Mouse (Mus musculus): ENCODE results near the gene Iqgap1. TPM values are rescaled to one million over a fixed set of nuclear protein-coding genes. Genes with fewer than 3 reads are reported as not detected.

The Iqgap1 gene
- polyA plus RNA-seq, 1 experiment from 2014 or later, result 28.0 TPM

GRCm38 (mm10) chr7:80743920-80744630 lies 81.7 kb downstream of the Iqgap1 start:
- 78% methylated on average over 9 of the region's 9 CpGs for WGBS
- H3K9me3 ChIP-seq (ENCODE audit: control insufficient read depth, low read length), result no peaks in the 10 kb centered on the region
- H3K4me2 ChIP-seq (ENCODE audit: low read depth, low read length, severe bottlenecking), result no peak overlapping the region
- ATAC-seq (replicated peaks; ENCODE audit: low FRiP score) (no peak), DNase-seq (ENCODE audit: low spot score) (no peak)
- no peak overlapping the region for H3K4me3 ChIP-seq (ENCODE audit: low read depth, low read length)
- peaks cover 13% of the 10 kb centered on the region for H3K4me1 ChIP-seq (replicated peaks; ENCODE audit: control insufficient read depth, insufficient read depth, low read length)
- no peak overlapping the region for H3K27ac ChIP-seq (ENCODE audit: low read depth, low read length)
- no peaks in the 10 kb centered on the region; the same call in 1 of the 2 replicates for H3K36me3 ChIP-seq (ENCODE audit: control insufficient read depth, insufficient read depth, low read length)
- no peak overlapping the region for H3K9ac ChIP-seq (ENCODE audit: low read length)
- no peaks in the 10 kb centered on the region for H3K27me3 ChIP-seq (ENCODE audit: control insufficient read depth, insufficient read depth, low read length)

- no peak overlapping the region for H3K4me3 ChIP-seq (ENCODE audit: low read depth, low read length)
- DNase-seq (ENCODE audit: low spot score) (no peak), ATAC-seq (replicated peaks; ENCODE audit: low FRiP score) (no peak)
- 90% methylated on average over 3 of the region's 3 CpGs for WGBS
- H3K9me3 ChIP-seq (ENCODE audit: control insufficient read depth, low read length), result no peaks in the 10 kb centered on the region
- no peak overlapping the region for H3K9ac ChIP-seq (ENCODE audit: low read length)
- H3K4me1 ChIP-seq (replicated peaks; ENCODE audit: control insufficient read depth, insufficient read depth, low read length), result peaks cover 13% of the 10 kb centered on the region
- no peak overlapping the region for H3K4me2 ChIP-seq (ENCODE audit: low read depth, low read length, severe bottlenecking)
- H3K36me3 ChIP-seq (ENCODE audit: control insufficient read depth, insufficient read depth, low read length), result no peaks in the 10 kb centered on the region; the same call in 1 of the 2 replicates
- no peaks in the 10 kb centered on the region for H3K27me3 ChIP-seq (ENCODE audit: control insufficient read depth, insufficient read depth, low read length)
- no peak overlapping the region for H3K27ac ChIP-seq (ENCODE audit: low read depth, low read length)
These were observed 83.1 kb downstream of the Iqgap1 start for GRCm38 (mm10) chr7:80742671-80743070.

- Histone ChIP-seq H3K4me3 (ENCODE audit: low read depth, low read length) (no peak overlapping the region), H3K9ac (ENCODE audit: low read length) (no peak overlapping the region), H3K27me3 (ENCODE audit: control insufficient read depth, insufficient read depth, low read length) (no peaks in the 10 kb centered on the region), H3K4me1 (replicated peaks; ENCODE audit: control insufficient read depth, insufficient read depth, low read length) (peaks cover 11% of the 10 kb centered on the region), H3K27ac (ENCODE audit: low read depth, low read length) (no peak overlapping the region), H3K4me2 (ENCODE audit: low read depth, low read length, severe bottlenecking) (no peak overlapping the region), H3K36me3 (ENCODE audit: control insufficient read depth, insufficient read depth, low read length) (no peaks in the 10 kb centered on the region; the same call in 1 of the 2 replicates), H3K9me3 (ENCODE audit: control insufficient read depth, low read length) (no peaks in the 10 kb centered on the region)
- DNase-seq (ENCODE audit: low spot score), result peak; percentile 72
- no peak; the same call in 1 of the 2 replicates for ATAC-seq (replicated peaks; ENCODE audit: low FRiP score)
- WGBS, result 29% methylated on average over 7 of the region's 7 CpGs
These were observed 84.8 kb downstream of the Iqgap1 start for GRCm38 (mm10) chr7:80740954-80741353.

- ATAC-seq (replicated peaks; ENCODE audit: low FRiP score), result no peak
- Histone ChIP-seq H3K4me1 (replicated peaks; ENCODE audit: control insufficient read depth, insufficient read depth, low read length) (no peaks in the 10 kb centered on the region), H3K27ac (ENCODE audit: low read depth, low read length) (no peak overlapping the region), H3K9me3 (ENCODE audit: control insufficient read depth, low read length) (no peaks in the 10 kb centered on the region), H3K36me3 (ENCODE audit: control insufficient read depth, insufficient read depth, low read length) (no peaks in the 10 kb centered on the region), H3K4me3 (ENCODE audit: low read depth, low read length) (no peak overlapping the region), H3K9ac (ENCODE audit: low read length) (no peak overlapping the region), H3K4me2 (ENCODE audit: low read depth, low read length, severe bottlenecking) (no peak overlapping the region), H3K27me3 (ENCODE audit: control insufficient read depth, insufficient read depth, low read length) (no peaks in the 10 kb centered on the region)
- 89% methylated on average over 10 of the region's 10 CpGs for WGBS
- no peak for DNase-seq (ENCODE audit: low spot score)
These were observed 89.6 kb downstream of the Iqgap1 start for GRCm38 (mm10) chr7:80736199-80736598.

GRCm38 (mm10) chr7:80732986-80733385 lies 92.8 kb downstream of the Iqgap1 start:
- WGBS, result 91% methylated on average over 11 of the region's 11 CpGs
- ATAC-seq (replicated peaks; ENCODE audit: low FRiP score) (no peak), DNase-seq (ENCODE audit: low spot score) (no peak)
- Histone ChIP-seq H3K4me1 (replicated peaks; ENCODE audit: control insufficient read depth, insufficient read depth, low read length) (no peaks in the 10 kb centered on the region), H3K27ac (ENCODE audit: low read depth, low read length) (no peak overlapping the region), H3K27me3 (ENCODE audit: control insufficient read depth, insufficient read depth, low read length) (no peaks in the 10 kb centered on the region), H3K36me3 (ENCODE audit: control insufficient read depth, insufficient read depth, low read length) (no peaks in the 10 kb centered on the region), H3K4me2 (ENCODE audit: low read depth, low read length, severe bottlenecking) (no peak overlapping the region), H3K9ac (ENCODE audit: low read length) (no peak overlapping the region), H3K9me3 (ENCODE audit: control insufficient read depth, low read length) (no peaks in the 10 kb centered on the region), H3K4me3 (ENCODE audit: low read depth, low read length) (no peak overlapping the region)

- no peak overlapping the region for H3K4me2 ChIP-seq (ENCODE audit: low read depth, low read length, severe bottlenecking)
- no peak overlapping the region for H3K9ac ChIP-seq (ENCODE audit: low read length)
- WGBS, result 34% methylated on average over 8 of the region's 8 CpGs
- H3K9me3 ChIP-seq (ENCODE audit: control insufficient read depth, low read length), result no peaks in the 10 kb centered on the region
- H3K4me3 ChIP-seq (ENCODE audit: low read depth, low read length), result no peak overlapping the region
- no peak for ATAC-seq (replicated peaks; ENCODE audit: low FRiP score)
- no peaks in the 10 kb centered on the region for H3K4me1 ChIP-seq (replicated peaks; ENCODE audit: control insufficient read depth, insufficient read depth, low read length)
- no peaks in the 10 kb centered on the region for H3K27me3 ChIP-seq (ENCODE audit: control insufficient read depth, insufficient read depth, low read length)
- peak; percentile 78 for DNase-seq (ENCODE audit: low spot score)
- H3K27ac ChIP-seq (ENCODE audit: low read depth, low read length), result no peak overlapping the region
- H3K36me3 ChIP-seq (ENCODE audit: control insufficient read depth, insufficient read depth, low read length), result no peaks in the 10 kb centered on the region
These were observed 96.1 kb downstream of the Iqgap1 start for GRCm38 (mm10) chr7:80729662-80730061.

DNA sequence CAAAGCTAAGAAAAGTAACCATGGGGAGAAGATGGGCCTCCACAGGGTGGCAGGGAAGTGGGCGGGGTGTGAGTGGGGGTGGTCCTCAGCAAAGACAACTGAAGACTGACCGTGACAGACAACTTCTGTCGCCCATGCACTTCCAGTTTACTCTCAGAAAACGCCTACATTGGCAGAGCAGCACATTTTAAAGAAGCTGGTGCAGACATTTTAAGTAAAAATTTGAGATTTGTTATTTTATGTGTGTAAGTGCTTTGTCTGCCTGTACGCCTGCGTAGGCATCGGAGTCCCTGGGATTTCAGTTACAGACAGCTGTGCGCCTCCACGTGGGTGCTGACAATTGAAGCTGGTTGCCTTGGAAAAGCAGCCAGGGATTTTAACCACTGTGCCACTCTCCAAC lies 104.7 kb downstream of the Iqgap1 start:
- no peak overlapping the region for H3K4me2 ChIP-seq (ENCODE audit: low read depth, low read length, severe bottlenecking)
- H3K4me3 ChIP-seq (ENCODE audit: low read depth, low read length), result no peak overlapping the region
- no peaks in the 10 kb centered on the region for H3K4me1 ChIP-seq (replicated peaks; ENCODE audit: control insufficient read depth, insufficient read depth, low read length)
- H3K36me3 ChIP-seq (ENCODE audit: control insufficient read depth, insufficient read depth, low read length), result no peaks in the 10 kb centered on the region; the same call in 1 of the 2 replicates
- no peak overlapping the region for H3K9ac ChIP-seq (ENCODE audit: low read length)
- H3K9me3 ChIP-seq (ENCODE audit: control insufficient read depth, low read length), result no peaks in the 10 kb centered on the region
- DNase-seq (ENCODE audit: low spot score), result no peak
- H3K27ac ChIP-seq (ENCODE audit: low read depth, low read length), result no peak overlapping the region
- no peaks in the 10 kb centered on the region for H3K27me3 ChIP-seq (ENCODE audit: control insufficient read depth, insufficient read depth, low read length)
- WGBS, result 69% methylated on average over 9 of the region's 9 CpGs
- no peak for ATAC-seq (replicated peaks; ENCODE audit: low FRiP score)

DNA sequence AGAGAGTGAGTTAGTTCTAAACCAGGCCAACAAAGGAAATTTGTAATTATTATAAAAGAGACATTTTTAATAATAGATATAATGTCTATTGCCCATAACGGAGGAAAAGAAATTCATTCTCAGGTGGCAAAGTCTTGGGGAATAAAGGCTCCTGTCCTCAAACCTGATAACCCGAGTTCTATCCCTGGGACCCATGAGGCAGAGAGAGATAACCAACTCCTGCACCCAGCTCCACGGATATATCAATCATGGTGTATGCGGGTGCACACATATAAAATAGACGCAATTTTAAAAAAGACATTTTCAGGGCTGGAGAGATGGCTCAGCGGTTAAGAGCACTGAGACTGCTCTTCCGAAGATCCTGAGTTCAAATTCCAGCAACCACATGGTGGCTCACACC lies 106.2 kb downstream of the Iqgap1 start:
- DNase-seq (ENCODE audit: low spot score), result no peak
- H3K9ac ChIP-seq (ENCODE audit: low read length), result no peak overlapping the region
- H3K4me3 ChIP-seq (ENCODE audit: low read depth, low read length), result no peak overlapping the region
- H3K36me3 ChIP-seq (ENCODE audit: control insufficient read depth, insufficient read depth, low read length), result no peaks in the 10 kb centered on the region; the same call in 1 of the 2 replicates
- no peaks in the 10 kb centered on the region for H3K9me3 ChIP-seq (ENCODE audit: control insufficient read depth, low read length)
- WGBS, result 96% methylated on average over 7 of the region's 7 CpGs
- ATAC-seq (replicated peaks; ENCODE audit: low FRiP score), result no peak
- H3K27ac ChIP-seq (ENCODE audit: low read depth, low read length), result no peak overlapping the region
- no peak overlapping the region for H3K4me2 ChIP-seq (ENCODE audit: low read depth, low read length, severe bottlenecking)
- no peaks in the 10 kb centered on the region for H3K27me3 ChIP-seq (ENCODE audit: control insufficient read depth, insufficient read depth, low read length)
- no peaks in the 10 kb centered on the region for H3K4me1 ChIP-seq (replicated peaks; ENCODE audit: control insufficient read depth, insufficient read depth, low read length)

- H3K9me3 ChIP-seq (ENCODE audit: control insufficient read depth, low read length), result no peaks in the 10 kb centered on the region
- 85% methylated on average over 2 of the region's 2 CpGs for WGBS
- no peak overlapping the region for H3K4me3 ChIP-seq (ENCODE audit: low read depth, low read length)
- no peaks in the 10 kb centered on the region; the same call in 1 of the 2 replicates for H3K36me3 ChIP-seq (ENCODE audit: control insufficient read depth, insufficient read depth, low read length)
- no peak for DNase-seq (ENCODE audit: low spot score)
- H3K9ac ChIP-seq (ENCODE audit: low read length), result no peak overlapping the region
- no peak overlapping the region for H3K27ac ChIP-seq (ENCODE audit: low read depth, low read length)
- no peak for ATAC-seq (replicated peaks; ENCODE audit: low FRiP score)
- no peak overlapping the region for H3K4me2 ChIP-seq (ENCODE audit: low read depth, low read length, severe bottlenecking)
- no peaks in the 10 kb centered on the region for H3K4me1 ChIP-seq (replicated peaks; ENCODE audit: control insufficient read depth, insufficient read depth, low read length)
- H3K27me3 ChIP-seq (ENCODE audit: control insufficient read depth, insufficient read depth, low read length), result no peaks in the 10 kb centered on the region
These were observed 106.7 kb downstream of the Iqgap1 start for GRCm38 (mm10) chr7:80719038-80719437.

Data from forebrain, embryonic 11.5 days (tissue).